Mouse (Mus musculus): ENCODE data around the gene Agtpbp1.

DNA sequence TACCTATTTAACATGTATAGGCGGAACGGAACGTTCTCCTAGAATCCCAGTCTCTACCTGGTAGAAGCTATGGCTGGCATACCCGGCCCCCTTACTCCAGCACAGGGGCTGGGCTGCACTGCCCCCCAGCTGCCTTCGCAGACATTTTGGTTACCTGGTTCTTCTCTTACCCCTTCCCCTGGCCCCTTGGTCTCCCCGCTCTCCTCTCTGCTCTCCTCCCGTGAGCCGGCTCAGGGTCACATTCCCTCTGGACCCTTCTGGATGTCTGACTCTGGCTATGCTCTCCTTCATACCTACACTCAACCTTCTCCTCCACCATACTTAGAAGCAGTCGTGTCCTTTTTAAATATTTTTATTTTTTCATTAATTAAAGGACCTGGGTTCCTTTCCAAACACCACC is 546 bp downstream of the Agtpbp1 start:
- no peak for TF ChIP-seq CTCF (IDR thresholded peaks at IDR 0.05; ENCODE audit: control insufficient read depth, insufficient read depth, insufficient read length)
- TF ChIP-seq CEBPB (IDR thresholded peaks at IDR 0.05; ENCODE audit: low read depth), result no peak
- TF ChIP-seq FOSL1 (IDR thresholded peaks at IDR 0.05; ENCODE audit: insufficient read depth, low read length, poor library complexity, severe bottlenecking), result no peak
- no peak for TF ChIP-seq MYOG (IDR thresholded peaks at IDR 0.05; ENCODE audit: control insufficient read depth, extremely low read depth, insufficient read length)
- no peak for TF ChIP-seq USF1 (IDR thresholded peaks at IDR 0.05; ENCODE audit: low read depth)
- no peak for TF ChIP-seq MAX (IDR thresholded peaks at IDR 0.05)
